Mouse (Mus musculus): Measurements from ENCODE around the gene Epor.

Gene Epor

GRCm38 (mm10) chr9:21936692-21937570 lies 26.4 kb downstream of the Epor start, which contains the start of gene Plppr2:
TSS of gene Plppr2 (plus strand) at chr9:21937033.
- peak; percentile 97 for DNase-seq (ENCODE audit: low spot score)

- no peak for DNase-seq (ENCODE audit: low spot score)
Observed at GRCm38 (mm10) chr9:21935466-21936131, 27.7 kb downstream of the Epor start.

- DNase-seq (ENCODE audit: low spot score), result no peak
Observed at GRCm38 (mm10) chr9:21934021-21934420, 29.3 kb downstream of the Epor start.

- DNase-seq (ENCODE audit: low spot score), result no peak
Observed at GRCm38 (mm10) chr9:21932445-21933137, 30.7 kb downstream of the Epor start.

- DNase-seq (ENCODE audit: low spot score), result no peak
Observed at GRCm38 (mm10) chr9:21932006-21932405, 31.3 kb downstream of the Epor start.

- DNase-seq (ENCODE audit: low spot score), result no peak
Observed at GRCm38 (mm10) chr9:21929208-21929607, 34.1 kb downstream of the Epor start.

- DNase-seq (ENCODE audit: low spot score), result peak; percentile 97
Observed at GRCm38 (mm10) chr9:21927208-21927753, 36.0 kb downstream of the Epor start, which contains the start of the genes Ccdc159 and Tmem205. TSS of gene Ccdc159 (plus strand) at chr9:21927471. TSS of gene Tmem205 (minus strand) at chr9:21927556.

GRCm38 (mm10) chr9:21926784-21927183 lies 36.5 kb downstream of the Epor start:
- no peak for DNase-seq (ENCODE audit: low spot score)

GRCm38 (mm10) chr9:21926155-21926554 lies 37.2 kb downstream of the Epor start:
- DNase-seq (ENCODE audit: low spot score), result peak; percentile 25

- DNase-seq (ENCODE audit: low spot score), result no peak
Observed at GRCm38 (mm10) chr9:21925506-21925905, 37.8 kb downstream of the Epor start.

GRCm38 (mm10) chr9:21925034-21925433 lies 38.3 kb downstream of the Epor start:
- no peak for DNase-seq (ENCODE audit: low spot score)

GRCm38 (mm10) chr9:21924099-21924493 lies 39.2 kb downstream of the Epor start:
- DNase-seq (ENCODE audit: low spot score), result peak; percentile 94

- DNase-seq (ENCODE audit: low spot score), result no peak
Observed at GRCm38 (mm10) chr9:21923490-21924098, 39.7 kb downstream of the Epor start.

GRCm38 (mm10) chr9:21923036-21923435 lies 40.3 kb downstream of the Epor start:
- no peak for DNase-seq (ENCODE audit: low spot score)

- DNase-seq (ENCODE audit: low spot score), result no peak
Observed at GRCm38 (mm10) chr9:21918692-21919384, 44.5 kb downstream of the Epor start.

GRCm38 (mm10) chr9:21918035-21918592 lies 45.2 kb downstream of the Epor start, which contains the start of gene Rab3d:
TSS of gene Rab3d (minus strand) at chr9:21918192.
- DNase-seq (ENCODE audit: low spot score), result peak; percentile 95

GRCm38 (mm10) chr9:21917493-21918034 lies 45.7 kb downstream of the Epor start:
- no peak for DNase-seq (ENCODE audit: low spot score)

- no peak for DNase-seq (ENCODE audit: low spot score)
Observed at GRCm38 (mm10) chr9:21916851-21917492, 46.3 kb downstream of the Epor start.

GRCm38 (mm10) chr9:21909474-21910223 lies 53.7 kb downstream of the Epor start:
- no peak for DNase-seq (ENCODE audit: low spot score)
